Mouse (Mus musculus) splenic B cell, adult 2 months (primary cell): ENCODE measurements around the gene Ackr2.

Experiments used
- DNase-seq: peaks from one replicate; pipeline ENCODE4 v3.0.0-alpha.2; 2011; ENCODE audit warnings: low read depth, low spot score
- H3K27me3 ChIP-seq: 2 replicates; pipeline ENCODE4 v1.6.1; 2012; ENCODE audit warnings: mild to moderate bottlenecking, low read length, moderate library complexity, mixed read lengths; ENCODE audit not compliant: control insufficient read depth, poor library complexity, insufficient read depth, severe bottlenecking
- H3K36me3 ChIP-seq: 2 replicates; pipeline ENCODE4 v1.6.1; 2012; ENCODE audit warnings: mild to moderate bottlenecking, low read length, moderate library complexity, mixed read lengths; ENCODE audit not compliant: control insufficient read depth, poor library complexity, insufficient read depth, severe bottlenecking

Gene Ackr2

DNA sequence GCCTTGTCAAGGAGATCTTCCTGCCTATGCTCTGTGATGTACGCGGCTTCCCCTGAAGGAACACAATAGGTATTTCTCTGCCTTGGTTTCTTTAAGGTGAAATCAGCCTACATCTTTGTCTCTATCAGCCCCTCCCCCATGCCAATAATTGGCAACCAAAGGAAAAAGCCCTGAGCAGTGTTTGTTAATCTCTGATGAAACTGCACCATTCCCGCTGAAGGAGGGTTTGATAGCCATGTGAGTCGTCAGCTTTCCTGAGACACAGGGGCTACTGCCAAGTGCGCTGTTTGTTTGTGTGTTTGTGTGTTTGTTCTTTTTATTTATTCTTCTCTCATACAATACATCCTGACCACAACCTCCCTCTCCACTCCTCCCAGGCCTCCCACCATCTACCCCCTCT is 25.8 kb downstream of the Ackr2 start:
- DNase-seq: no peak
- H3K27me3 ChIP-seq: no peaks in the 10 kb centered on the region
- no peaks in the 10 kb centered on the region for H3K36me3 ChIP-seq

DNA sequence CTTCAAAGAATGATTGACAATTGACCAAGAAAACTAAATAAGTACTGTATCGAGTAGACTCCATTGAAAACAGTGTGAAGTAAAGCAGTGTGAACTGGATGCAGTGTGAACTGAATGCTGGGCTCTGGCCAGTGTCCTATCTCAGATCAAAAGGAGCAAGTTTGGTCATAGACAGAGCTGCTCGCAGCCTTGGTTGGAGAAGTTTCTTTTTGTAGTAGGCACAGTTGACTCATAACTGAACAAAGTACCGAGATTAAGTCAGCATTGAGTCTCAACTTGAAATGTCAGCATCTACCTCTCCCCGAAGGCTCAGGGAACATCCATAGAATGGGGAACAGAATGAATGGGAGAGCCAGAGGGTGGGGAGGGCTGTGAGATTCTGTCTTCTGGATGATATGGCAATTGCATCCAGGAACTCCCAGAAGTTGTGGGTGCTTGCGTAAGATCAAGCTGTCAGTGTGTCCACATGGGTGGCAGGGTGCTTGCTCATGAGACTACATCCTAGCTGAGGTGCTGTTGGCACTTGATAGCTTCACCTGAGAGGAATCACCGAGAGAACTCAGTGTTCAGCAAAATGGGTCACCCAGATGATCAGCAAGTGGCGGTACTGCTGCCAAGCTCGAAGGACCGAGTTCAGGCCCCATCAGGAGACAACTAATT is 26.9 kb downstream of the Ackr2 start:
- no peak for DNase-seq
- H3K36me3 ChIP-seq: no peaks in the 10 kb centered on the region
- H3K27me3 ChIP-seq: no peaks in the 10 kb centered on the region

GRCm38 (mm10) chr9:121925959-121926358 is 27.8 kb downstream of the Ackr2 start:
- no peaks in the 10 kb centered on the region for H3K27me3 ChIP-seq
- H3K36me3 ChIP-seq: no peaks in the 10 kb centered on the region
- no peak for DNase-seq

GRCm38 (mm10) chr9:121926634-121927405 is 28.7 kb downstream of the Ackr2 start:
- no peaks in the 10 kb centered on the region for H3K36me3 ChIP-seq
- H3K27me3 ChIP-seq: no peaks in the 10 kb centered on the region
- peak; percentile 76 for DNase-seq

- no peaks in the 10 kb centered on the region for H3K27me3 ChIP-seq
- DNase-seq: no peak
- H3K36me3 ChIP-seq: no peaks in the 10 kb centered on the region
Observed at GRCm38 (mm10) chr9:121927721-121928120, 29.6 kb downstream of the Ackr2 start.

- Histone ChIP-seq H3K27me3 (no peaks in the 10 kb centered on the region), H3K36me3 (no peaks in the 10 kb centered on the region)
- peak; percentile 88 for DNase-seq
Observed at GRCm38 (mm10) chr9:121928498-121928897, 30.3 kb downstream of the Ackr2 start.

DNA sequence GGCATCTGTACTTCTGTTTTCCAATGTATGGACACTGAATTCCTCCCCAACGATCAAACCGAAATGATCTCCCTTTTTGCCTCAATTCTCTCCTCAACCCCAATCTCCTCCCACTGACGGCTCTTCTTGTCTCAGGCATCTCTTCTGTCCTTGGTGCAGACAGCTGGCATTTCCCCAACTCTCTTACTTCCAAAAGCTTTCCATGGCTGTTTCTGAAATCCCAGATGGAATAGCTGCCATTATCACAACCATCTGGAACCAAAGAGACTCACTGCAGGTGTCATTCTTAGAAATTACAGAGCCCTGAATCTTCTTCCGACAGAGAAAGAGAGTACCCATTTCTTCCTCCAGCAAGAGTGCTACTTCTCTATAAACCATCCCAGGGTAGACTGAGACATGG is 36.7 kb downstream of the Ackr2 start:
- Histone ChIP-seq H3K36me3 (no peaks in the 10 kb centered on the region), H3K27me3 (no peaks in the 10 kb centered on the region)
- DNase-seq: no peak

GRCm38 (mm10) chr9:121936952-121937351 is 38.8 kb downstream of the Ackr2 start:
- no peaks in the 10 kb centered on the region for H3K36me3 ChIP-seq
- no peak for DNase-seq
- no peaks in the 10 kb centered on the region for H3K27me3 ChIP-seq

DNA sequence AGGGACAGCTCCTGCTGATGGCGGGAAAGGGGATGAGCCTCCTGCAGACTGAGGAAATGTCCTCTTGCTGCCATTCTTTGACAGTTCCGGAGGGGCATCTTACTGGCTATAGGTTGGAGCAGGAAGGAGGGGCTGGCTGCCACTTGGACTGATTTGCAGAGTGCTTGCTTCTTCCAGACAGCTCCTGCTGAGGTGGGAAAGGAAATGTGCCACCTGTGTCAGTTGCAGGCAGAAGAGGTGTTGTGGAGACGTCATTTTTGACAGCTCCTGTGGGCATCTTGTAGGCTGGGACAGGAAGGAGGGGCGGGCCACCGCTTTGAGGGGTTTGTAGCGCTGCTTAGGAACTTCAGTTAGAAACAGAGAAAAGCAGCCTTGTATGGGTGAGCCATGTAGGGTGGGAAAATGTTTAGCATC is 39.3 kb downstream of the Ackr2 start:
- Histone ChIP-seq H3K36me3 (no peaks in the 10 kb centered on the region), H3K27me3 (no peaks in the 10 kb centered on the region)
- peak; percentile 33 for DNase-seq

DNA sequence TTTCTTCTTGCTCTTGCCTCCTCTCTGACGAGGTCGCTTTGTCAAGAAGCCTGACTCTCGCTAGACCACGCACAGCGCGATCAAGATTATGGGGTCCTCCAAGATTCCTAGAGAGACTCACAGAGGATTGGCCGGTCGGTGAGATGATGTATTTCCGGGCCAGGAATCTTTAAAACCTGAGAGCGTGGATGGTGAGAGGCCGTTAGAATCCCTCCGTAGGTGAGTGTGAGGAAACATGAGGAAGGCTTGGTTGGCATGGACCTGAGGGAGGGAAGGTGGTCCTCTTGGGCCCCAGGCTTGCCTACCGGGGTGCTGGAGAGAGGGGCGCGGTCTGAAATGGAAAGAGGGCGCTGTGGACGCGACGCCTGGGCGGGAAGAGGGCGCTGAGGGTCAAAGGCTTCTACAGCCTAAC is 39.8 kb downstream of the Ackr2 start:
- Histone ChIP-seq H3K27me3 (no peaks in the 10 kb centered on the region), H3K36me3 (no peaks in the 10 kb centered on the region)
- no peak for DNase-seq

DNA sequence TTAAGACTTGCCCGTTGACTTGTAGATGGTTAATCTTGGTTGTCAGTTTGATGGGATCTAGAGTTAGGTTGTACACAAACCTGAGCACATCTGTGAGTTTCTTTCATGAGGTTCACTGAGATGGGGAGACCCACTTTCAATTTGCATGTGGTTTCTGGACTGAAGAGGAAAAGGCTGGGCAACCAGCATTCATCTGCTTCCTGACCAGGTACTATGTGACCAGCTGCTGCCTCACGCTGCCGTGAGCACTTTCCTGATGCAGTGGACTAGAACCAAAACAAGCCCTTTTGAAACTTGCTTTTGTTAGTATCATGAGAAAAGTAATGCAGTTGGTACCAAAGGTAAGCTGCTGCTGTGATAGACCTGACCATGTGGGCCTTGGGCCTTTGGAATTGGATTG is 44.9 kb downstream of the Ackr2 start:
- DNase-seq: peak; percentile 67
- Histone ChIP-seq H3K36me3 (no peaks in the 10 kb centered on the region), H3K27me3 (no peaks in the 10 kb centered on the region)

GRCm38 (mm10) chr9:121943628-121944027 is 45.5 kb downstream of the Ackr2 start:
- DNase-seq: peak; percentile 46
- no peaks in the 10 kb centered on the region for H3K27me3 ChIP-seq
- H3K36me3 ChIP-seq: no peaks in the 10 kb centered on the region

DNA sequence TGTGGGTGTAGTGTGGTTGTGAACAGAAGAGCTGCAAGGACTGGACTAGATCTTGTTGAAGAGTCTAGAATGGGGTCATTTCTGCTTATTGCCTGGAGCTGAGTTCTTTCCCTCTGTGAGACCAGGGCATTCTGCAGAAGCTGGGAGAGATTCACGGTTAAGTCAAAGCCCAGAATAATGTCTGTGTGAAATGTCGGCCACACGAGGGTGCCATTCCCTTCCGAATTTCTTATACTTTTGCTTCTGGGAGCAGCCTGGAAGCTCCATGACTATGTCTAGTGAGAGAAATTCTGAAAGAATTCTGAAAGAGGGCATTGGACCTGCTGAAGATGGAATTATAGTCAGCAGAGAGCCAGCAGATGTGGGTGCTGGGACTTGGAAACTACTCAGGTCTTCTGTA is 49.6 kb downstream of the Ackr2 start:
- H3K36me3 ChIP-seq: no peaks in the 10 kb centered on the region
- peak; percentile 38 for DNase-seq
- no peaks in the 10 kb centered on the region; the same call in 1 of the 2 replicates for H3K27me3 ChIP-seq

DNA sequence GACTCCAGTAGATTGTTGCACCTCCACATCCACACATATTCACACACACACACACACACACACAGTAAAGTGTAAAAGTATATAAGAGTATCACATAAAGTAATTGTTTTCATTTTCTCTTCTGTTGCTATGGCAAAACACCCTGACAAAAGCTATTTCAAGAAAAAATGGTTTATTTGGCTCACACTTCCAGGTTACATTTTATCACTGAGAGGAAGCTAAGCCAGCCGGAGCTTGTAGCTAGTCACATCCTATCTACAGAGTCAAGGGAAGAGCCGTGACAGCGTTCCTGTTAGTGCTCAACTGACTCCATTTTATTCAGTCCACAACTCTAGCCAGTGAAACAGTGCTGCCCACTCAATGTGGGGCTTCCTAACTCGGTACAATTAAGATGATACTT is 50.3 kb downstream of the Ackr2 start:
- DNase-seq: no peak
- H3K27me3 ChIP-seq: no peaks in the 10 kb centered on the region; the same call in 1 of the 2 replicates

GRCm38 (mm10) chr9:121950418-121951113 is 52.4 kb downstream of the Ackr2 start, which contains the start of gene Fam198a:
Gene Fam198a (plus strand): TSS chr9:121950988.
- no peak for DNase-seq
- no peaks in the 10 kb centered on the region; the same call in 1 of the 2 replicates for H3K27me3 ChIP-seq
- H3K36me3 ChIP-seq: no peaks in the 10 kb centered on the region

More for the DNA sequence above, 50.3 kb downstream of the Ackr2 start:
- H3K36me3 ChIP-seq: no peaks in the 10 kb centered on the region
